Mouse (Mus musculus) hindbrain, embryonic 11.5 days (tissue): ENCODE results near the gene Zyx. TPM values are rescaled to one million over a fixed set of nuclear protein-coding genes. Genes with fewer than 3 reads are reported as not detected.
A peak's percentile ranks its signal among the peaks of the same experiment; 100 is the strongest.

Experiments
- ATAC-seq: fragments of 200-750 bp; cut with Nextera tagmentation; 2 replicates; pipeline ENCODE4 v1.8.0; 2017; ENCODE audit warnings: mild to moderate bottlenecking, moderate TSS enrichment, moderate library complexity; ENCODE audit not compliant: low FRiP score
- DNase-seq: peaks from one replicate; pipeline ENCODE4 v3.0.0-alpha.2; 2015; ENCODE audit warnings: low spot score
- H3K27ac ChIP-seq: fragments of 300-500 bp; sonication (generic); 2 replicates; pipeline ENCODE4 v1.5.1; 2014; ENCODE audit warnings: mild to moderate bottlenecking, low read depth, low read length
- H3K27me3 ChIP-seq: fragments of 300-500 bp; sonication (generic); 2 replicates; pipeline ENCODE4 v1.6.1; 2014; ENCODE audit warnings: mild to moderate bottlenecking, low read length, moderate library complexity, mixed read lengths; ENCODE audit not compliant: control insufficient read depth, insufficient read depth
- H3K36me3 ChIP-seq: fragments of 300-500 bp; sonication (generic); 2 replicates; pipeline ENCODE4 v1.6.1; 2014; ENCODE audit warnings: mild to moderate bottlenecking, low read length, moderate library complexity, mixed read lengths; ENCODE audit not compliant: control insufficient read depth, insufficient read depth
- H3K4me1 ChIP-seq: fragments of 300-500 bp; sonication (generic); replicated peaks from 2 replicates; pipeline ENCODE4 v1.6.1; 2014; ENCODE audit warnings: low read length, mixed read lengths; ENCODE audit not compliant: control insufficient read depth, insufficient read depth
- H3K4me2 ChIP-seq: fragments of 300-500 bp; sonication (generic); replicated peaks from 2 replicates; pipeline ENCODE4 v1.6.1; 2014; ENCODE audit warnings: mild to moderate bottlenecking, low read depth, low read length
- H3K4me3 ChIP-seq: fragments of 300-500 bp; sonication (generic); 2 replicates; pipeline ENCODE4 v1.5.1; 2014; ENCODE audit warnings: low read depth, low read length
- H3K9ac ChIP-seq: fragments of 300-500 bp; sonication (generic); 2 replicates; pipeline ENCODE4 v1.6.1; 2014; ENCODE audit warnings: low read depth, low read length
- H3K9me3 ChIP-seq: fragments of 300-500 bp; sonication (generic); 2 replicates; pipeline ENCODE4 v1.6.1; 2016; ENCODE audit warnings: low read length; ENCODE audit not compliant: control insufficient read depth
- WGBS: fragments of 180-500 bp; shearing (Covaris S2); extraction: QIAGEN DNeasy Blood & Tissue Kit; methylation state at CpG from one replicate; pipeline ENCODE4 v1.1.7; 2014; 5-methylcytosine and 5-hydroxymethylcytosine counted together
- polyA plus RNA-seq: library from polyadenylated mRNA; unstranded; fragments of >200 nt; fragmentation: Nextera tagmentation; extraction: Ambion mirVana; gene quantifications from 2 replicates; pipeline ENCODE4 v1.2.1, GENCODE M21; 2014

Gene Zyx
- 57.5 and 60.1 TPM in 2 replicates for polyA plus RNA-seq

DNA sequence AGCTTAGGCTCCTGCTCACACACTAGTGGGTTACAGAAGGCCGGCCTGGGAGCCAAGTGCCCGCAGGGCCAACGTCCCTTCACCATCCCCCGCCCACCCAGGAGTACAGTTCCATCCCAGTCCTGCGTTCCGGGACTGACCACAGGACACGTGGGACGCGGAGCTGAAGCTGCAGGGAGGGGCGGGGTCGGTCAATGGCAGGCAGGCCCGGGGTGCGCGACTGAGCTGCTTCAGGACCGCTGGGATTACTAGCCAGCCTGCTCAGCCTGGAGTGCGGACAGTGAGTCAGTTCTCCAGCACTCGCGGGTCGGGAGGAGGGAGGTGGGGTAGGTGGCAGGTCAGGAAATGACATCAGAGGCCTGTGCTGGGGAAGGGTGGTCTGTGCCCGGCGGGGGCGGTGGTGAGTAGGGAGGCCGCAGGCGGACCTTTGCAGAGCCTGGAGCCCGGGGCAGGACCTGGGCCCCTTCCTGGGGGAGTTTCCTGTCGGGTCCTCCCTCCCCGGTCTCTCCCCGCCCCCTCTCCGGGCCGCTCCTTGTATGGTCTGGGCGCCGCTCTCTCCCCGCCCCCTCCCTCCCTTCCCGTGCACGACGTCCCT is at the start of gene Zyx:
Zyx (plus strand) TSS at position 205 of the 595 bp plus-strand sequence.
- Histone ChIP-seq H3K4me1 (peaks cover 2% of the 10 kb centered on the region), H3K27ac (peak within 1 kb of the TSS; percentile 93), H3K9ac (peak within 1 kb of the TSS; percentile 88), H3K36me3 (0 out of 2 replicates have a peak, but pooled peaks cover 2% of the 10 kb centered on the region), H3K4me3 (peak within 1 kb of the TSS; percentile 86), H3K9me3 (no peaks in the 10 kb centered on the region), H3K27me3 (no peaks in the 10 kb centered on the region), H3K4me2 (peak within 1 kb of the TSS; percentile 86)
- ATAC-seq (peak; percentile 95), DNase-seq (peak; percentile 89)
- WGBS: 0% methylated on average over 22 of the region's 36 CpGs

GRCm38 (mm10) chr6:42309816-42310378 is 39.5 kb upstream of the Zyx start:
- Histone ChIP-seq H3K4me3 (no peak overlapping the region), H3K9ac (no peak overlapping the region), H3K36me3 (peaks cover 3% of the 10 kb centered on the region; the same call in 1 of the 2 replicates), H3K9me3 (no peaks in the 10 kb centered on the region), H3K27me3 (no peaks in the 10 kb centered on the region), H3K4me2 (no peak overlapping the region), H3K4me1 (no peaks in the 10 kb centered on the region), H3K27ac (no peak overlapping the region)
- WGBS: 63% methylated on average over 8 of the region's 8 CpGs
- ATAC-seq (no peak), DNase-seq (no peak)

DNA sequence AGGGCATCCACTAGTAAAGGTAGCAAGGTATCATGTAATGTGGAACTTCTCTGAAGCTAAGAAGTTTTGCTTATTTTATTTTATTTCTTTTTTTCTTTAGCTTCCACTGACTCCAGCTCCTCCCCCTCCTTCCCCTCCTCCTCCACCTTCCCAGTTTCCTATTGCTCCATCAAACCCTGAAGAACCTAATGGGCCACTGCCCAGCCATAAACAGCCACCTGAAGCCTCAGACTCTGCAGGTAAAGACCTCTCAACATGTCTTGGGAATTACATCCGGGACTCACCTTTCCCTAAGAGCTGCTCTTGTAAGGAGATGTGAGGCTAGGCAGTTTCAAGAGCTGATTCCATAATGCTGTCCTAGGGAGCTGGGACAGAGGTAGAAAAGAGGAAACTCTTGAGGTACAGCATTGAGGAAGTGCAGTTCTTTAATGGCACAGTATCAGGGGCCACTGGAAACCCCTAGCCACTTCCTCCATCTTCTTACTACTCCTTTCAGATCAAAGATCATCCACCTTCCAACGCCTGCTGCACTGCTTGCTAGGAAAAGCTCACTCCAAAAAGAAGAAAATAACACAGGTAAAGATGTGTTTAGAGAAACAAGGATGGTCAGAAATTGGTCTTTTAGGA is 38.9 kb upstream of the Zyx start:
- ATAC-seq: no peak
- Histone ChIP-seq H3K4me1 (no peaks in the 10 kb centered on the region), H3K27me3 (no peaks in the 10 kb centered on the region), H3K9ac (no peak overlapping the region), H3K4me3 (no peak overlapping the region), H3K9me3 (no peaks in the 10 kb centered on the region), H3K4me2 (no peak overlapping the region), H3K36me3 (peaks cover 3% of the 10 kb centered on the region; the same call in 1 of the 2 replicates), H3K27ac (no peak overlapping the region)
- WGBS: 81% methylated on average over 2 of the region's 2 CpGs
- no peak for DNase-seq

- no peak for DNase-seq
- no peak for ATAC-seq
- H3K4me2 ChIP-seq: no peak overlapping the region
- H3K36me3 ChIP-seq: peaks cover 2% of the 10 kb centered on the region; the same call in 1 of the 2 replicates
- H3K27me3 ChIP-seq: peaks cover under 1% of the 10 kb centered on the region; the same call in 1 of the 2 replicates
- H3K9ac ChIP-seq: no peak overlapping the region
- H3K27ac ChIP-seq: no peak overlapping the region
- 88% methylated on average over 4 of the region's 4 CpGs for WGBS
- H3K9me3 ChIP-seq: no peaks in the 10 kb centered on the region
- no peak overlapping the region for H3K4me3 ChIP-seq
- H3K4me1 ChIP-seq: 0 out of 2 replicates have a peak, but pooled peaks cover 3% of the 10 kb centered on the region
Measured at GRCm38 (mm10) chr6:42318293-42318692, 31.1 kb upstream of the Zyx start.

DNA sequence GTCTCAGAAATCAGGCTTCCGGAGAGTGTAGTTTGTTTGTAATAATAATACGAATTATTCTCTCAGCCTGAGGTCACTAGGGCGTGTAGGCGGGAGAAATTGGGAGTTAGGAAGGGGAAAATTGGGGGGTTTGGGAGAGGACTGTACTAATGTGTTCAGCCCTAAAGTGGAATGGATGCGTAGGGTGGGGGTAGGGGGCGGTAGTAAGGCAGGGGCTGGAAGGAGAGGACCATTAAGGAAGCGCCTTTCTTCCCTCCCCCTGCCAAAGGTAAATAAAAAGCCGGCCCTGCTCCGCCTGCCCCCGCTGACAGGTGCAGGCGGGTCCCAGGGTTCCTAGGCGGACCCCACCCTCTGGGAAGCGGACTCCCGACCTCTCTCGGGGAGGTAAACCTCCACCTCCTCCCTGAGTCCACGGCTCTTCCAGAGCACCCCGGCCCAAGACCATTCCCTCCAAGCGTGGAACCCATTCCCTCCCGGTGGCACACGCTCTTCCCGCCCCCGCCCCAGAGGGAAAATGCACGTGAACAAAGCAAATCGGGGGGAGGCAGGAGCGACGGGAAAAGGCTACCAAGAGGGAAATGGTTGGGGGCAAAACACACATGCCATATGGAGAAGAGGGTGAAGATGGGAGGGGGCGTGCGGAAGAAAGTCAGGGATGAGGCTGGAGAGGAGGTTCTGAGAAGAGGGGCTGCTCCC is 25.9 kb upstream of the Zyx start:
- DNase-seq (no peak), ATAC-seq (peak; percentile 20)
- H3K4me2 ChIP-seq: peak overlapping the region; percentile 90
- peak overlapping the region; percentile 84 for H3K9ac ChIP-seq
- H3K9me3 ChIP-seq: no peaks in the 10 kb centered on the region
- H3K36me3 ChIP-seq: no peaks in the 10 kb centered on the region
- WGBS: under 1% methylated on average over 28 of the region's 28 CpGs
- H3K27me3 ChIP-seq: peaks cover 3% of the 10 kb centered on the region; the same call in 1 of the 2 replicates
- peak overlapping the region; percentile 69 for H3K4me3 ChIP-seq
- H3K27ac ChIP-seq: peak overlapping the region; percentile 90
- 0 out of 2 replicates have a peak, but pooled peaks cover 6% of the 10 kb centered on the region for H3K4me1 ChIP-seq

GRCm38 (mm10) chr6:42324067-42324481 is 25.4 kb upstream of the Zyx start:
- WGBS: 1% methylated on average over 25 of the region's 32 CpGs
- Histone ChIP-seq H3K27me3 (peaks cover 3% of the 10 kb centered on the region; the same call in 1 of the 2 replicates), H3K27ac (peak overlapping the region; percentile 90), H3K9me3 (no peaks in the 10 kb centered on the region), H3K4me2 (peak overlapping the region; percentile 90), H3K4me1 (0 out of 2 replicates have a peak, but pooled peaks cover 6% of the 10 kb centered on the region), H3K4me3 (peak overlapping the region; percentile 69), H3K36me3 (no peaks in the 10 kb centered on the region), H3K9ac (peak overlapping the region; percentile 84)
- peak; percentile 80 for ATAC-seq
- DNase-seq: peak; percentile 68

GRCm38 (mm10) chr6:42324482-42325267 is 24.8 kb upstream of the Zyx start, which contains the start of gene Fam131b:
TSS of gene Fam131b (minus strand) at chr6:42324643.
- H3K9ac ChIP-seq: peak within 1 kb of the TSS; percentile 84
- peak within 1 kb of the TSS; percentile 90 for H3K4me2 ChIP-seq
- peak; percentile 92 for ATAC-seq
- DNase-seq: peak; percentile 78
- peak within 1 kb of the TSS; percentile 90 for H3K27ac ChIP-seq
- no peaks in the 10 kb centered on the region for H3K36me3 ChIP-seq
- peak within 1 kb of the TSS; percentile 69 for H3K4me3 ChIP-seq
- H3K4me1 ChIP-seq: 0 out of 2 replicates have a peak, but pooled peaks cover 6% of the 10 kb centered on the region
- peaks cover 3% of the 10 kb centered on the region; the same call in 1 of the 2 replicates for H3K27me3 ChIP-seq
- H3K9me3 ChIP-seq: no peaks in the 10 kb centered on the region
- WGBS: under 1% methylated on average over 35 of the region's 68 CpGs

DNA sequence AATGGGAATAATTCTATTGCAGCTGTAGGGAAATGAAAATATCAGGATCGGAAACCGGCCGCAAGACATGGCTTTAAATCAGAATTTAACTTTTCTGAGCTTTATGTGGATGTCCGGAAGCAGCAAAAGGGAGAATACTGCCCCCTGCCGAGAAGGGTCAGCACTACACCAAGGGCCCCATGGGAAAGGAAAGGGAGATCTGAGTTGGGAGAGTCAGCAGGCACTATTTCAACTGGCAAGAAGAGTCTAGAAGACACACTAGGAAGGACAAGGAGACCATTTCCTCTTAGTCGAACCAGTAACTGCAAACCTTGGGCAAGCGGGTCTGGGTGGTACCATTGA is 24.2 kb upstream of the Zyx start:
- H3K4me2 ChIP-seq: peak overlapping the region; percentile 90
- H3K9me3 ChIP-seq: no peaks in the 10 kb centered on the region
- no peak overlapping the region; the same call in 1 of the 2 replicates for H3K27ac ChIP-seq
- WGBS: 3% methylated on average over 7 of the region's 7 CpGs
- H3K27me3 ChIP-seq: peaks cover 3% of the 10 kb centered on the region; the same call in 1 of the 2 replicates
- DNase-seq: peak; percentile 93
- peak; percentile 41 for ATAC-seq
- 0 out of 2 replicates have a peak, but pooled peaks cover 6% of the 10 kb centered on the region for H3K4me1 ChIP-seq
- no peaks in the 10 kb centered on the region for H3K36me3 ChIP-seq
- 0 out of 2 replicates have a peak overlapping the region, but pooled peaks have one; percentile 84 for H3K9ac ChIP-seq
- peak overlapping the region; percentile 69 for H3K4me3 ChIP-seq
